Mouse (Mus musculus) left cerebral cortex, postnatal 25 days (tissue): ENCODE results near the gene Gjd3. TPM values are rescaled to one million over a fixed set of nuclear protein-coding genes. Genes with fewer than 3 reads are reported as not detected.
"Not testable (repeated sequence)": the region's sequence is repeated elsewhere in the genome, so short reads cannot be mapped to it uniquely, and the experiment has no call there.

ENCODE experiments used
- DNase-seq, 2 experiments: peaks; one replicate each; pipeline ENCODE4 v3.0.0; 2022; ENCODE audit warnings: low spot score in 2 of 2, mixed read lengths in 1 of 2
- intact Hi-C: fragments of 180-260 bp; cut with DNase I; formaldehyde crosslinking; loops from one replicate; pipeline ENCODE4 v1.15.1; 2025
- total RNA-seq, 2 experiments: library from RNA; stranded (reverse); gene quantifications; 2 replicates each; pipeline ENCODE4 v1.2.3; 2021

The Gjd3 gene
- total RNA-seq, 2 experiments from 2014 or later, result 2.9 to 3.0 TPM

- intact Hi-C loops, result no loop called here
Observed at GRCm38 (mm10) chr11:98937914-98938694, 44.7 kb downstream of the Gjd3 start.

DNA sequence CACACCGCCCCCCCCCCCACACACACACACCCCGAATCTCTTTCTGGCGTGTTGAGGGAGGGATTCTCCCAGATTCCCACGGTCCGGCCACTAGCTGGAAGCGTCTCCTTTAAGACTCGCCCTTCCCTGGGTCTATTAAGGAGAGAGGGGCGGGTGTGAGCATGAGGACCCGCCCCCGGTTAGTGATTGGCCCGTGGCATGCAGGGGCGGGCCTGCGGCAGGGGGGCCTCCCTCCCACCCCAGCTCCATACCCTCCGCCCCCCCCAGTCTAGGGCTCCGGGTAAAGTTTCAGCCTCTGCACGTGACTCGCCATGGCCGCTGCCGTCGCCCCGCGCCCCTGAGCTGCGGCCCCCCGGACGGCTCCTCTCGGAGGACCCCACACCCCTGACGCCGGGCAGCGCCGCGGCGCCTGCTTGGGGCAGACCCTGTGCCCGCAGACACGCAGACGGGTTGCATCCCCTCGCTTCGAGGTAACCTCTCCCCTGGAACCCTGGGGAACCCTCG is 45.4 kb downstream of the Gjd3 start:
- intact Hi-C loops, result no loop called here
- peak; percentile 65 to 73 for DNase-seq

More at GRCm38 (mm10) chr11:98937914-98938694, 44.7 kb downstream of the Gjd3 start:
- DNase-seq, result no peak

- intact Hi-C loops, result no loop called here
- DNase-seq, result no peak
Observed at GRCm38 (mm10) chr11:98936606-98937409, 46.0 kb downstream of the Gjd3 start.

DNA sequence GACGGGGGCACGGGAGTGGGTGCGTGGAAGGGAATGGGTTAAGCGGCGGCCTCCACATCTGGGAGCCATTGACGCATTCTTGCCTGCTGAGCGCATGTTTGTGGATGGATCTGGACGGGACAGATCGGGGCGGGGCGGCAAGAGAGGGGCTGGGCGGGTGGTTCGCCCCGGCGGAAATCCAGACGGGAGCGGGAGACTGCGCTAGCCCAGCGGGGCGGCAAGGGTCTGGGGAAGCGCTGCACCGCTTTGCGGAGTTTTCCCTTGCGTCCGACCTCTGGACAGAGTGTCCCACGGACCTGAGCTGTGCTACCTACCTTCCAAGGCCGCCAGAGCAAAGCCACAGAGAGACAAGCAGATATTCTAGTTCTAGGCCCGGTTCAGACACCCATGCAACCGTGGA is 46.6 kb downstream of the Gjd3 start:
- intact Hi-C loops, result no loop called here
- no peak for DNase-seq

GRCm38 (mm10) chr11:98935123-98935522 is 47.7 kb downstream of the Gjd3 start:
- intact Hi-C loops, result no loop called here
- DNase-seq, result no peak

- DNase-seq, result no peak
- intact Hi-C loops, result no loop called here
Observed at GRCm38 (mm10) chr11:98934367-98934766, 48.4 kb downstream of the Gjd3 start.

- DNase-seq, intact Hi-C loops: not testable (repeated sequence)
Observed at GRCm38 (mm10) chr11:98933847-98934246, 49.0 kb downstream of the Gjd3 start.

GRCm38 (mm10) chr11:98933151-98933550 is 49.7 kb downstream of the Gjd3 start:
- peak in 1 of 2 experiments; percentile 82 for DNase-seq
- intact Hi-C loops, result no loop called here

DNA sequence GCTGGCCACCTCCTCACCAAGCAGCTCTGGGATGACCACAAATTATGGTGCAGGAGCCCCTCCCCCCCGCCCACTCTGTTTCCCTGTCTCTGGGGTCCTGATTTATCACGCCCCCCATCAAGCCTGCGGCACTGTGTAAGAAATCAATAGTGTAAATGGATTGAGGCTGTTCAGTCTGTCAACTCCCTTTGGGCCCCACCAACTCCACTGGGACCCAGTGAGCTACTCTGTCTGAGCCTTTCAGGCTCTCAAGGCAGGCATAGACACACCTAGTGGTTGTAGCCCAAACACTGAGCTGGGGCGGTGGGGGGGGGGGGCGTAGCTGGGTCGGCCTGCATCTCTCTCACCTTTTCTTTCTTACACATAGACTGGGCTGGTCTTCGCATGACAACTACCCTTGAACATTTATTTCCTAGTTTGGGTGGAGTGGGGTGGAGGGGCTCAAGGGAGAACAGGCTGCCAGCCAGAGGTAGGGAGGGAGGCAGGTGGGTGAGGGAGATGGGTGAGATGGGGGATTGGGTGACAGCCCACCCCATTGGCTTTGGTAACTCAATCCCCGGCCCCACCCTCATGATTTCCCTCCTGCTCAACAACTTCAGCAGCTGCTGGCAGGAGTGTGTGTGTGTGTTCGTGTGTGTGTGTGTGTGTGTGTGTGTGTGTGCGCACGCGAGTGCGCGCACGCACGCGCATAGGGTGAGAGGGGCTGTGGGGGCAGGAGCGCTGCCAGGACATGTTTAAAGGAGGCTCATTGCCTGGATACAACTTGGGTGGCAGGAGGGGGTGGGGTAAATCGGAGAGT is 50.3 kb downstream of the Gjd3 start:
- no peak for DNase-seq
- intact Hi-C loops, result no loop called here

Other genes starting within 250 kb of the Gjd3 start
- gene Thra, start 242.4 kb downstream of the Gjd3 start, total RNA-seq, result 100 to 1,000 TPM; 719 to 771 TPM
- 100 to 1,000 TPM in 1 of 2 experiments, 10 to 100 TPM in 1; 92.5 to 121 TPM for gene Nr1d1, start 207.7 kb downstream of the Gjd3 start, total RNA-seq
- gene Msl1, start 187.5 kb downstream of the Gjd3 start, total RNA-seq, result 100 to 1,000 TPM; 190 to 193 TPM
- 10 to 100 TPM; 53.9 to 54.7 TPM for gene Casc3, start 178.1 kb downstream of the Gjd3 start, total RNA-seq
- 100 to 1,000 TPM; 138 to 148 TPM for gene Rapgefl1, start 146.2 kb downstream of the Gjd3 start, total RNA-seq
- gene Wipf2, start 119.4 kb downstream of the Gjd3 start, total RNA-seq, result 10 to 100 TPM; 61.3 to 63.3 TPM
- under 1 TPM; 0.21 to 0.60 TPM for gene Cdc6, start 75.2 kb downstream of the Gjd3 start, total RNA-seq
- gene Rara, start 55.2 kb downstream of the Gjd3 start, total RNA-seq, result 10 to 100 TPM in 1 of 2 experiments, 1 to 10 TPM in 1; 9.4 to 12.1 TPM
- gene Top2a, start 41.2 kb upstream of the Gjd3 start, total RNA-seq, result 1 to 10 TPM in 1 of 2 experiments, under 1 TPM in 1; 0.87 to 1.3 TPM
- gene Igfbp4, start 58.2 kb upstream of the Gjd3 start, total RNA-seq, result 10 to 100 TPM; 71.2 to 78.2 TPM
- under 1 TPM; 0.21 to 0.64 TPM for gene Tns4, start 106.3 kb upstream of the Gjd3 start, total RNA-seq
- gene Ccr7, start 172.1 kb upstream of the Gjd3 start, total RNA-seq, result under 1 TPM in 1 of 2 experiments, not detected in 1; 0.16 TPM
- gene Smarce1, start 248.0 kb upstream of the Gjd3 start, total RNA-seq, result 10 to 100 TPM; 56.0 to 59.7 TPM